Mouse (Mus musculus) liver, embryonic 14 days (tissue): ENCODE results near the gene Itprid2. TPM values are rescaled to one million over a fixed set of nuclear protein-coding genes. Genes with fewer than 3 reads are reported as not detected.

Source experiments
- polyA plus RNA-seq: library from polyadenylated mRNA; depleted of rRNA; stranded (reverse); fragments of >200 nt; gene quantifications from 2 replicates; pipeline ENCODE4 v1.2.3, GENCODE M21; 2012; rRNA removed

Gene Itprid2
- polyA plus RNA-seq = 1.4 and 2.1 TPM in 2 replicates

GRCm38 (mm10) chr2:79634528-79635400, at the start of gene Itprid2:
Gene Itprid2, plus strand, starts transcription at chr2:79635352.

GRCm38 (mm10) chr2:79707575-79707974, 72.4 kb downstream of the Itprid2 start, which contains the start of gene Ppp1r1c:
Gene Ppp1r1c, plus strand, starts transcription at chr2:79707780.

Other genes starting within 250 kb of the Itprid2 start
- 0.01 TPM in 1 of 2 replicates, not detected in the other for gene Neurod1, start 178.6 kb upstream of the Itprid2 start, polyA plus RNA-seq
- 1.3 and 1.4 TPM in 2 replicates for gene Cerkl, start 178.6 kb upstream of the Itprid2 start, polyA plus RNA-seq
- not detected in 2 replicates for gene Ppp1r1c, start 72.4 kb downstream of the Itprid2 start, polyA plus RNA-seq